Mouse (Mus musculus) testis, postnatal 10 days (tissue): ENCODE measurements around the gene Sypl2.

Experiments
- DNase-seq: peaks from one replicate; pipeline ENCODE4 v3.0.0; 2021; ENCODE audit warnings: low spot score

Gene Sypl2

GRCm38 (mm10) chr3:108178756-108179715 is 47.4 kb downstream of the Sypl2 start:
- no peak for DNase-seq

GRCm38 (mm10) chr3:108174672-108175531 is 51.5 kb downstream of the Sypl2 start:
- no peak for DNase-seq

- DNase-seq = no peak
These were observed 57.2 kb downstream of the Sypl2 start for GRCm38 (mm10) chr3:108169199-108169598.

- DNase-seq = no peak
These were observed 58.9 kb downstream of the Sypl2 start for GRCm38 (mm10) chr3:108167499-108167898.

GRCm38 (mm10) chr3:108166486-108167211 is 59.8 kb downstream of the Sypl2 start:
- DNase-seq = peak; percentile 66

- DNase-seq = no peak
These were observed 60.7 kb downstream of the Sypl2 start for GRCm38 (mm10) chr3:108165532-108166315.

GRCm38 (mm10) chr3:108164807-108165206 is 61.6 kb downstream of the Sypl2 start:
- peak; percentile 85 for DNase-seq

GRCm38 (mm10) chr3:108164091-108164490 is 62.4 kb downstream of the Sypl2 start:
- DNase-seq = no peak
